Mouse (Mus musculus): ENCODE data around the gene Nop53.

DNA sequence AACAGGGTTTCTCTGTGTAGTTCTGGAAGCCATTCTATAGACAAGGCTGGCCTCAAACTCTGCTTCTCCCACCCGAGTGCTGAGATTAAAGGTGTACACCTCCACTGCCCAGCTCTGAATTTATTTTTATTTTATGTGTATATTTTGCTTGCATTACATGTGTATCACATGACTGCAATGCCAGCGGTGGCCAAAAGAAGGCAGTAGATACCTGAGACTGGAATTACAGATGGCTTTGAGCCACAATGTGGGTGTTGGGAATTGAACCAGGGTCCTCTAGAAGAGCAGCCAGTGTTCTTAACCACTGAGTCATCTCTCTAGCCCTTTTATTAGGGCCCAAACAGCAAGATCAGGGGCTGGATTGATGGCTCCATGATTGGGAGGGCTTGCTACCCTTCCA, 15.3 kb downstream of the Nop53 start:
- TF ChIP-seq CTCF (IDR thresholded peaks at IDR 0.05; ENCODE audit: low read depth) (peak; percentile 45), EP300 (IDR thresholded peaks at IDR 0.05; ENCODE audit: low read depth) (no peak)
